ENCODE assay signal across 4 mouse cellular contexts in genomic region chr13:62121578-62121977, GRCm38 (mm10). TPM values are rescaled to one million over a fixed set of nuclear protein-coding genes. Genes with fewer than 3 reads are reported as not detected.
A peak's percentile ranks its signal among the peaks of the same experiment; 100 is the strongest.
DNase-seq lines count a peak whose midpoint lies in the region.
"Not testable (repeated sequence)": the region's sequence is repeated elsewhere in the genome, so short reads cannot be mapped to it uniquely, and the experiment has no call there.

No protein-coding gene starts in this region.

- in situ Hi-C loops in ES-E14 (cut with MboI; ENCODE audit: low sequenced_read_pairs in 2 of 2, unreplicated experiment in 2 of 2), result loop anchor here in 1 of 2 experiments (25.0 kb wide), 1 partner anchor 109 kb away; no protein-coding TSS in a partner anchor

- H3K9ac ChIP-seq in ES-E14 (ENCODE audit: insufficient read depth, low read depth, low read length, poor library complexity, severe bottlenecking), result not testable (repeated sequence)

- not testable (repeated sequence) for H3K4me1 ChIP-seq in ES-E14 (ENCODE audit: control insufficient read depth in 2 of 2, insufficient read depth in 2 of 2, low read length in 2 of 2, poor library complexity in 1 of 2)

- H3K9me3 ChIP-seq in ES-E14 (ENCODE audit: control insufficient read depth, insufficient read depth, low read depth, low read length), result not testable (repeated sequence)

- H3K36me3 ChIP-seq in ES-E14 (ENCODE audit: control insufficient read depth, insufficient read depth, low read length, poor library complexity, severe bottlenecking), result not testable (repeated sequence)

- DNase-seq in ES-CJ7 (ENCODE audit: low read depth, low spot score), result peak; percentile 42
- peak; percentile 15 for DNase-seq in ES-E14 (ENCODE audit: low read depth, low spot score)
- DNase-seq in R1 (ENCODE audit: low read depth, low spot score), result peak; percentile 54
- peak; percentile 40 for DNase-seq in ZHBTc4 (ENCODE audit: low read depth, low spot score)

- H3K27ac ChIP-seq in ES-E14 (ENCODE audit: insufficient read depth, low read depth, low read length, poor library complexity, severe bottlenecking), result not testable (repeated sequence)

- not testable (repeated sequence) for H3K4me3 ChIP-seq in ES-E14 (ENCODE audit: insufficient read depth in 1 of 2, low read depth in 1 of 2, low read length in 2 of 2, poor library complexity in 1 of 2, severe bottlenecking in 1 of 2)

RNA-seq across cellular contexts. Expression of gene Zfp808, which starts 8.1 kb away (rescaled TPM):
- 35.5 and 45.6 TPM in 2 replicates for total RNA-seq in ES-E14 (2012; rRNA removed)
